Mouse (Mus musculus): ENCODE results near the gene H6pd.

DNA sequence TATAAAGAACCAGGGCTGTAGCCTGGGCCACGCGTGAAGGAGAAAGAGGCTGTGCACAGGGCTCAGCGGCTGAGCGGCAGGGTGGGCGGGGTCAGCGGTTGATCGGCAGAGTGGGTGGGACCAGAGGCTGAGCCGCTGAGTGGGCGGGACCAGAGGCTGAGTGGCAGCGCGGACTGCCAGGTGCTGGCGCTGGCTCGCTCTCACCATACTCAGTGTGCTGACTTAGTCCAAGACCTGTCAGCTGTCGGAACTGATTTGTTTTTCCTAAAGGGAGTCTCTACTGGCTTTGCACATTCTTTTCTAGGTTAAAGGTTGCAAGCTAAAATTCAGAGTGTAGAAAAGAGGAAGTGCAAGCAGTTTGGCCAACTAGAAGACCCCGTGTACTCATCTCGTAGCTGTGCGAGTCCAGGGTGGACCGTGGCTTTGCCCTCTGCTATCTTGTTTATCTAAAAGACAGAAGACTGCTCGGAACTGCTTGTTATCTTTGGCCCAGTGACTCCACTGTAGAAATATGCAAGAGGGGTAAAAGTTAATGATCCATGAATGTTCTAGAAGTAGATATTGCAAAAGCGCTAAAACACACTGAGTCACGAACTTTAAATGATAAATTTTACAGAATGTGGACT is 19.8 kb downstream of the H6pd start:
- TF ChIP-seq CTCF (IDR thresholded peaks at IDR 0.05; ENCODE audit: extremely low read depth, insufficient read length, insufficient replicate concordance, low read depth, low read length) (no peak), POLR2A (IDR thresholded peaks at IDR 0.05; ENCODE audit: low read depth, low read length) (no peak)
